Mouse (Mus musculus) T-helper 1 cell (primary cell): ENCODE measurements around the gene Cnbd2.

Source experiments
- in situ Hi-C: fragments of 300-600 bp; cut with MboI, MseI; formaldehyde crosslinking; loops from one replicate; pipeline ENCODE4 v1.15.1; 2025; ENCODE audit warnings: high pct_unique_total_duplicates

Cnbd2 gene

GRCm38 (mm10) chr2:156312297-156312897 is at the start of gene Cnbd2, which contains the start of gene Scand1:
Gene Cnbd2 (plus strand): TSS chr2:156312299.
Gene Scand1 (minus strand): TSS chr2:156312704.
- in situ Hi-C loops = no loop called here

GRCm38 (mm10) chr2:156263204-156263893 is 48.8 kb upstream of the Cnbd2 start:
- in situ Hi-C loops = no loop called here

DNA sequence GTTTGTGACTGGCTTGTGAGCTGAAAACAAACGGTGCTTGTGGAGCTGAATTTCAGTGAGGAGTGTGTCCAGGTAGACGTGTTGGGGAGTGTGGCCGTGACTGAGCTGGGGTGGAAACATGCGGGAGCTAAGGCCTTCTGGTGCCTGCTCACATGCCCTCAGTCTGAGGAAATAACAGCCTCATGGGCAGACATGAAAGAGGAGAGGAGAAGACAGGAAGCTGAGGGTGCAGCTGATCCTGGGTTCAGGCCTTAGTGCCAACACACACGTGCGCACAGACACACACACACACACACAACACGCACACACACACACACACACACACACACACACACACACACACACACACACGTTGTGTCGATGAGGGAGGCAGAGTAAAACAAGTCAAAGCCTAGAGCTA is 44.5 kb upstream of the Cnbd2 start:
- in situ Hi-C loops = no loop called here

DNA sequence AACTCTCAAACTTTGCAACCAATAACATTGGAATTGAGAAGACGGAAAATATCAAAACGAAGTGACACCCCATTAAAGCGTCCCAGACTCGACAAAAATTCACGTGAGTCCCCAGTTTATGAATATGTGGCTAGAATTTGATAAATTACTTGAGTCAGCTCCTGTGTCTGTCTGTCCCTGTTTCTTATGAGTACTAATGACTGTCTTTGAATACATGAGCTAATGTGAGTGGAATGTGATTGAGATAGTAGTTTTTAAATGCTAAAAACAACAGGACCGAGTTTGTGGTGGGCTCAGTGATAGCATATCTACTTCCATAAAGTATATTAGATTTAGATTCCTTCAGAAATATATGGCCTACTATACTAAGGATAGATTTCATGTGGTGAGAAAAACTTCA is 39.5 kb upstream of the Cnbd2 start:
- in situ Hi-C loops = loop anchor here (5.0 kb wide), 1 partner anchor 85 kb away; no protein-coding TSS in a partner anchor

DNA sequence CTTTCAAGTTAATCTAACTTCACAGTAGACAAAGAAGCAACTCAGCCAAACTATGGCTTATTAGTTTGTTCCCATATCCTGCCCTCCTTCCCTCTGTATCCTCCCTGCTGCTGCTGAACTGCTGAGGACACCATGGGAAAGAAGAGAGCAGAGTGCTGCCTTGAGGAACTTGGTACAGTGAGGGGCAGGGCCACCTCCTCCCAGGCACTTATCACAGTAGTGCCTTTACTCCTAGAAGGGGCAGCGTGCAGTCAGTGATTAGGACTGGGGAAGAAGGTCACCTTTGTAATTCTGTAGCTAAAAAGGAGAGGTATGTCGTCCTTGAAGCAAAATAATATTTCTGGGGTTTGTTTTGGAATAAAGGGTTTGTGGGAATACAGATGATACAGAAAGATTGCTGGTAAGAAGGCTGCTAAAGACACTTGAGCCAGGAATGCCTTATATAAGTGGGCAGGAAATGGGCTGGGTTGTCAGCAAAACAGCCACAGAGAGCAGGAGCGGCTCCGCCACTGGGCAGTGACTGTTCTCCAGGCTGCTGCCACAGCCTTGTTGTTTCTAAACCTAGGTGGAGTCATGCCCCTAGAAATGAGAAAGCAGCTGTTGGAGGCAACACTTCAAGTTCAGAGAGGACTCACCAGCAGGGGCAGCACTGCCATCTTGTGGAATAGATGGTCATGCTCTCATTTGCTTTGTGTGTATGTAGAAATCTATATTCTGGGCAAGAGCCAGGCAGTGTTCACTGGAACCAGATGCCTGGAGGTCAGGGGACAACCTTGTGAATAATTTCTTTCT is 33.7 kb upstream of the Cnbd2 start:
- in situ Hi-C loops = no loop called here

DNA sequence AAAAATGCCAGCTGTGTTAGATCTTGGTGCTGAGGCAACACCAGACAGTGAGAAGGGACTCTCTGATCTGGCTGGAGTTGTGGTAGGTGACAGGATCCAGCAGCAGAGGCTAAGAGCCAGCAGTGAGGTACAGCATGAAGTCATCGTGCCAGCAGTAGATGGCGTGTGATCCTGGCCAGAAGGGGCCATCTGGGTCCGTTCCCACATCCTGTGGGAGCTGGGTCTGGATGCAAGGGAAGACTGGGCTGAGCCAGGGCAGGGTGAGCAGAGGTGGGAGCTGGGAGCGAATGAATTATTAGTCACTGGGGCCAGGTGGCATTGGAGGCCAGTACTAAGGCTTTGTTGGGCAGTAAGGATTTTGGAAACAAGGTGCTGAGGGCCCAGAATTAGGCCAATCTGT is 30.9 kb upstream of the Cnbd2 start:
- in situ Hi-C loops = no loop called here

DNA sequence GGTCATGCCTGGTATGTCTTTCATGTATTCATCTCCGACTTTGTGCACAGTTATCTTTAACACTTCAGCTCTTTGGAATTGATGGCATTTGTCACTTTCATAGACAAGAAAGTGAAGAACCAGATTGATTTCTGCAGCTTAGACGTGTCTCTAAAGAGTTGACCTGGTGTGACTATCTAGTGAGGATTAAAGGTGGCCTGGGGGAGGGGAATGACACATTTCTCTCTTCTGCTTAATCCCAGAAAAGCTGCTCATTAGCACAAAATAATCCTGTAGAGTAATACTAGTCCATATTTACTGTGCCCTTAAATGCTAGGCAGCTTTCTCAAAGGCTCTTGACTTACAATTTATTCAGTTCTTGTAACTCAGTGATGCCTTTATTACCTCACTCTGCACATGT is 26.9 kb upstream of the Cnbd2 start:
- in situ Hi-C loops = no loop called here

DNA sequence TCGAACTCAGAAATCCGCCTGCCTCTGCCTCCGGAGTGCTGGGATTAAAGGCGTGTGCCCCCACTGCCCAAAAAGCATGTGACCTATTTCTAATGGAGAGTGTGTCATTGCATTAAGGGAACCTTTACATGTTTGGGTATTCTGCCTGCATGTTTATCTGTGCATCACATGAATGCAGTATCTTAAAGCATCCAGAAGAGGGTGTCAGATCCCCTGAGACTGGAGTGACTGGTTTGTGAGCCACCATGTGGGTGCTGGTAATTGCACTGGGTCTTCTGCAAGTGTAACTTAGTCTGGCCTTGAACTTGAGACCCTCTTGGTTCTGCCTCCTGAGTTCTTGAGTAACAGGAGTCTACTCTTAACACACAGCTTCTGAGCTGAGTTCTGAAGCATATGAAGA is 25.4 kb upstream of the Cnbd2 start:
- in situ Hi-C loops = no loop called here

- in situ Hi-C loops = no loop called here
These were observed 23.9 kb upstream of the Cnbd2 start for GRCm38 (mm10) chr2:156288222-156288621.

GRCm38 (mm10) chr2:156289552-156290160 is 22.4 kb upstream of the Cnbd2 start:
- in situ Hi-C loops = no loop called here

GRCm38 (mm10) chr2:156291998-156292397 is 20.1 kb upstream of the Cnbd2 start:
- in situ Hi-C loops = no loop called here

DNA sequence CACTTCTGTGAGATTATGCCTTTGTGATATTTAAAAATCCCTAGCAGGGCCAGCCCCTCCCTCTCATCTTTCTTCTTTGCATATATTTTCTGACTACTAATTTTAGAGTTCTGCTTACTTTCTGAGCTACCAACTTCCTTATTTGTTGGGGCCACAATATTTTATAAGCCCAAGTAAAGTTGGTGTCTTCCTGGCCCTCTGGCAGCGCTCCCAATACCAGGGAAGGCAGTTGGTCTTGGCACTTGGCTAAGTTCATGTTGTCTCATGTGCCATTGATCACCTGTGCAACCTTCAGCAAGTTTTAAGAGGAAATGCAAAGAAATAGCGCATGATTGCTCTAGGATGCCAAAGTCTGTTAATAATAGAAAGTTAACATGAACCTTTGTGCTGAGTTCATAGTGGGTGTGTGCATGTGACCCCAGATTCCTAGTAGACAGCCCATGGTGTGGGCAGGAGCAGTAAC is 16.5 kb upstream of the Cnbd2 start:
- in situ Hi-C loops = loop anchor here (5.0 kb wide), 1 partner anchor 47 kb away; no protein-coding TSS in a partner anchor

- in situ Hi-C loops = loop anchor here (5.0 kb wide), 1 partner anchor 46 kb away; no protein-coding TSS in a partner anchor
These were observed 15.9 kb upstream of the Cnbd2 start for GRCm38 (mm10) chr2:156296190-156296589.

GRCm38 (mm10) chr2:156297653-156298052 is 14.4 kb upstream of the Cnbd2 start:
- in situ Hi-C loops = loop anchor here (5.0 kb wide), 1 partner anchor 45 kb away; no protein-coding TSS in a partner anchor

DNA sequence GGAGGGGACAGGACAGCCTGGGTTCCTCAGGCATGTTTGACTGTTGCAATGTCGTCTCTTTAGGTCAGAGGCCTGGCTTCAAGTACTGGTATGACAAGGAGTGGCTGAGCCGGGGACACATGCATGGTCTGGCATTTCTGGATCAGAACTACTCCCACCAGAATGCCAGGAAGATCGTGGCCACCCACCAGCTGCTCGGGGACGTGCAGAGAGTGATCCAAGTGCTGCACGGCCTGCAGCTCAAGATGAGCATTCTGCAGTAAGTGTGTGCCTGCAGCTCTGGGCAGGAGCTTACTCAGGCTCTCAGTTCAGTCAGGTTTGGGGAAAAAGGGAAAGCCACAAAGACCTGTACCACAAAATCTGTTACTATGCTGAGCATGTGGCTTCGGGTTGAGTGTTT is 13.6 kb upstream of the Cnbd2 start:
- in situ Hi-C loops = loop anchor here (5.0 kb wide), 1 partner anchor 44 kb away; no protein-coding TSS in a partner anchor

DNA sequence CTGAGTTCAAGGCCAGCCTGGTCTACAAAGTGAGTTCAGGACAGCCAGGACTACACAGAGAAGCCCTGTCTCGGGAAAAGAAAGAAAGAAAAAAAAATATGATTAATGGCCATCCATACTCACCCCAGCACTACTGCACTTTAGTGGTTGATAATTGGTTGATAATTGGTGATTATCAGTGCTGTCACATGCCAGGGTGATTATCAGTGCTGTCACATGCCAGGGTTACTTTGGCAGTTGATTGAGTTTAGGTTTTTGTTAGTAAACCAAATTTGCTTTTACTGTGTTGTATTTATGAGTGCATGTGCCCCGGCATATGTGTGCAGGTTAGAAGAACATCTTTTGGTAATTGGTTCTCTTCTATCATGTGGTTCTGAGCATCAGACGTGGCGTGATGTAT is 10.0 kb upstream of the Cnbd2 start:
- in situ Hi-C loops = no loop called here

DNA sequence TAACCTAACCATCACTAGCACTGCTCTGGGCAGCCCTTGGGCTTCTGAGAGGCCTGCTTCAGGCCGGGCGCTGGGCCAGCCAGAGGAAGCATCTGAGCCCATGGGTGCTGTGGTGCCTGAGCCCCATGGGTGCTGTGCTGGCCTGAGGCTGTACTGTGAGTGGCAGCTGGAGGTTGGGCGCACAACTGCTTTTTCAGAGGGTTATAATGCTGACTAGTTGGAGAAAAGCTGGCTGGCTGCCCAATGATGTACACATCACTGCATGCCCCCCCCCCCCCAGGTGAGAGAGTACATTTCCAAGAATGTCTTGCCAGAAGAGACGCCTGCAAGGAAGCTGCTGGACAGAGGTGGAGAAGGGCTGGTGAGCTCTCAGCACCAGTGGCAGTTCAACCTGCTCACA is 7.7 kb upstream of the Cnbd2 start:
- in situ Hi-C loops = no loop called here

DNA sequence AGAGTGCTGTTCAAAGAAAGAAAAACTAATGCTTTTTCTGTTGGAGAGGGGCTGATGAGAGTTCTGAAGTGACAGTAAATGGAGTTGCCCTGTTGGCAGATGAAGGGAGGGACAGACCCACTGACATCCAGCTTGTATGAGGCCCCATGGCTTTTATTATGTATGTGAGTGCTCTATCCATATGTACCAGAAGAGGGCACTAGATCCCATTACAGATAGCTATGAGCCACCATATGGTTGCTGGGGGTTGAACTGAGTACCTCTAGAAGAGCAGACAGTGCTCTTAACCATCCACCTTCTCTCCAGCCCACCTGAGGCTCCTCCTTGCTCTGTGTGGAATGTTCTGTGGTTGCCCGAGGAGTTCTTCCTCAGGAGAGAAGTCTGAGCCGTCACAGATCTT is 6.3 kb upstream of the Cnbd2 start:
- in situ Hi-C loops = no loop called here

GRCm38 (mm10) chr2:156307261-156307660 is 4.8 kb upstream of the Cnbd2 start:
- in situ Hi-C loops = no loop called here

- in situ Hi-C loops = no loop called here
These were observed 2.2 kb upstream of the Cnbd2 start for GRCm38 (mm10) chr2:156309948-156310347.

- in situ Hi-C loops = no loop called here
These were observed 1.6 kb upstream of the Cnbd2 start for GRCm38 (mm10) chr2:156310455-156310854.

DNA sequence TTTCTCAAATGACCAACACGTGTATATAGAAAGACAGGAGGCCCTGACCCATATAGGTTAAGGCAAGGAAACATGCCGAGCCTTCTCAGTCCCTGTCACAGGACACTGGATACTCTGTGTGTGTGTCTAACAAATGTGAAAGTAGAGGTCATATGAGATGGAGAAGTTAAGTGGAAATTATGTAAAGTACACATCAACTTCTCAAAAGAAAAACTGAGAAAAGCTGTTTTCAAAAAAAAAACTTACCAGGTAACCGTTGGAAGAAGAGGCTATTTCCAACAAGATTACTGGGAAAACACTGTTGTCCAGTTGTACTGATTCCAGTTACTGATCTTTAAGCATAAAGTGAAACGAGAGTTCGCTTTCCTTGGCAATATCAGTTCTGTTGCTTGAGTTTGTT is 1.2 kb upstream of the Cnbd2 start:
- in situ Hi-C loops = no loop called here
